Mouse (Mus musculus): ENCODE results near the gene Tyk2.

The Tyk2 gene

DNA sequence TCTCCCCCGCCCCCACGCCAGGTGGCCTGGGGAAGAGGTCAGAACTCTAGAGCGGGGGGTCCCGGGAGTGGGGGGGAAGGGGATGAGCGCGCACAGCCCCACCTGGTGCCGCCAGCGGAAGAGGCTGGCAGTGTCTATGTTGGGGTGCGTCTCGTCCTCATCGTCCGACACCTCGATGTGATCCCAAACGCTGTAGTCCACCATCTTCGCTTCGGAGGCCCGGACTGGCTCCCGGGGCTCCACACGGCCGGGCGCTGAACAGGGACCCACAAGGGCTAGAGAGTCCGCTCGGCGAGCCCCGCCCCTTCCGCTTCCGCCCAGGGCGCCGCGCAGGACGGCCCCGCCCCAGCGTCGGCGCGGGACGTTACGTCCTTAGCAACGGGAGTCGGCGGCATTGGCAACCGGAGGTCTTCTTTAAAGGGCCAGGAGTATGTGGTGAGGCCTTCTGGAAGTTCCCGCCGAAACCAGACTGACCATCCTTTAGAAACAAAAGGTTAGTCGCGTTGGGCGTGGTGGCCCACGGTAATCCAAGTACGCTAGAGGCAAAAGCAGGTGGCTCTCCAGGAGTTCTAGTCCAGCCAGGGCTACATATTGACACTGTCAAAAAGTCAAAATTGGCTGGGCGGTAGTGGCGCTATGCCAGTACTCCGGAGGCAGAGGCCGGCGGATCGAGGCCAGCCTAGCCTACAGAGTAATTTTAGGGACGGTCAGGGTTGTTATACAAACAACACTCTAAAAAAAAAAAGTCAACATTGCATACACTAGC is 18.8 kb upstream of the Tyk2 start, which contains the start of gene Cdc37:
TSS of gene Cdc37 (minus strand) at position 329 of the 766 bp plus-strand sequence.
- peak; percentile 96 for DNase-seq (ENCODE audit: low read depth, low spot score)

DNA sequence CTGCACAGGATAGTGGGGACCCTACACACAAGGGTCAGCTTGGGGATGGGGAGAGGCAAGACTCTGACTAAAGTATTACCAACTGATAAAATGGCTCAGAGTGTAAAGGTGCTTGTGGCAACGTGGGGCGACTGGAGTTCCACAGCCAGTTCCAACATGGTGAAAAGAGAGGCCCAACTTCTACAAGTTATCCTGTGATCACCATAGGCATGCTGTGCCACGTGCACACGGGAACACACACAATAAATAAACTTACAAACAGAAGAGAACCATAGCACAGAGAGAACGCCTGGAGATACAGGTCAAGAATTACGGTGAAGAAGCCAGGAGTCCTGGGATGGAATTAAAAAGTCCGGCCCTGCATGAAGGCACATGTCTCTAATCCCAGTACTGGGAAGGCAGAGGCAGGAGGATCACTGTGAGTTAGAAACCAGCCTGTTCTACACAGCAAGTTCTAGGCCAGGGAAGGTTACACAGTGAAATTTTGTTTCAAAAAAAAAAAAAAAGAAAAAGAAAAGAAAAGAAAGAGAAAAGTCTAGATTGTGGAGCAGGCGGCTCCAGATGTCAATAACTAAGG is 18.1 kb upstream of the Tyk2 start:
- no peak for DNase-seq (ENCODE audit: low read depth, low spot score)

- DNase-seq (ENCODE audit: low read depth, low spot score) = no peak
These were observed 17.4 kb upstream of the Tyk2 start for GRCm38 (mm10) chr9:21148427-21148826.

GRCm38 (mm10) chr9:21146722-21147121 is 15.7 kb upstream of the Tyk2 start:
- DNase-seq (ENCODE audit: low read depth, low spot score) = no peak

- no peak for DNase-seq (ENCODE audit: low read depth, low spot score)
These were observed 14.4 kb upstream of the Tyk2 start for GRCm38 (mm10) chr9:21145431-21145830.

- no peak for DNase-seq (ENCODE audit: low read depth, low spot score)
These were observed 13.3 kb upstream of the Tyk2 start for GRCm38 (mm10) chr9:21144361-21144760.

- DNase-seq (ENCODE audit: low read depth, low spot score) = no peak
These were observed 10.9 kb upstream of the Tyk2 start for GRCm38 (mm10) chr9:21141922-21142321.

DNA sequence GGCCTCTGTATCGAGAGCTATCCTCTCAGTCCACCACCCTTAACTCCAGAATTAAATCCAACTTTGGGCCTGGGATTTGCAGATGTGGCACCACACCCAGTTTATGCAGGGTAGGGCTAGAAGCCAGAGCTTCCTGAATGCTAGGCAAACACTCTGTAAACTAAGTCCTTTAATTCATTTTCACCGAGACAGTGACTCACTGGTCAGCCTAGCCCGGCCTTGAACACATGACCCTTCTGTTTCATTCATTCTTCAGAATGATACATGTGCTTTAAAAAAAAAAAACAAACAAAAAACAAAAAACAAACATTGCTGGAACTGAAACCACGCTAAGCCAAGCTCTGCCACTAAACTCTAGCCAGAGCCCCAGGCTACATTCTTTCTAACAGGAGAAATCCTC is 7.3 kb upstream of the Tyk2 start:
- no peak for DNase-seq (ENCODE audit: low read depth, low spot score)

DNA sequence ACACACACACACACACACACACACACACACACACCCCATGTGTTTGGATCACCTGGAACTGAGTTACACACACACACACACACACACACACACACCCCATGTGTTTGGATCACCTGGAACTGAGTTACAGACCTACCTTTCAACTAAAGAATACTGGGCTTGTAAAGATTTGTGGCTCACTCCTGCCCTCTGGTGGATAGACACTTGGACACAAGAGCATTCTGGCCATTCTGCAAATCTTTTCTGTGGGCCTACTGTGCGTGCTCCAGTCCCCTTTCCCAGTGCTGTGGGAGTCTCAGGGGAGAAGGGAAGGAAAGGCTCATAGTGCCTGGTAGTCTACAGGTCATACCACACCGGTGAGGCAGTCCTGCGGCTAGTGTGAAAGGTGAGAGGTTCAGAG is 6.2 kb upstream of the Tyk2 start:
- peak; percentile 85 for DNase-seq (ENCODE audit: low read depth, low spot score)

- no peak for DNase-seq (ENCODE audit: low read depth, low spot score)
These were observed 5.4 kb upstream of the Tyk2 start for GRCm38 (mm10) chr9:21136401-21136800.

GRCm38 (mm10) chr9:21135941-21136381 is 4.9 kb upstream of the Tyk2 start:
- DNase-seq (ENCODE audit: low read depth, low spot score) = no peak

- no peak for DNase-seq (ENCODE audit: low read depth, low spot score)
These were observed 4.4 kb upstream of the Tyk2 start for GRCm38 (mm10) chr9:21135329-21135890.

- peak; percentile 65 for DNase-seq (ENCODE audit: low read depth, low spot score)
These were observed 3.7 kb upstream of the Tyk2 start for GRCm38 (mm10) chr9:21134595-21135328.

GRCm38 (mm10) chr9:21133064-21133707 is 2.1 kb upstream of the Tyk2 start:
- DNase-seq (ENCODE audit: low read depth, low spot score) = no peak

DNA sequence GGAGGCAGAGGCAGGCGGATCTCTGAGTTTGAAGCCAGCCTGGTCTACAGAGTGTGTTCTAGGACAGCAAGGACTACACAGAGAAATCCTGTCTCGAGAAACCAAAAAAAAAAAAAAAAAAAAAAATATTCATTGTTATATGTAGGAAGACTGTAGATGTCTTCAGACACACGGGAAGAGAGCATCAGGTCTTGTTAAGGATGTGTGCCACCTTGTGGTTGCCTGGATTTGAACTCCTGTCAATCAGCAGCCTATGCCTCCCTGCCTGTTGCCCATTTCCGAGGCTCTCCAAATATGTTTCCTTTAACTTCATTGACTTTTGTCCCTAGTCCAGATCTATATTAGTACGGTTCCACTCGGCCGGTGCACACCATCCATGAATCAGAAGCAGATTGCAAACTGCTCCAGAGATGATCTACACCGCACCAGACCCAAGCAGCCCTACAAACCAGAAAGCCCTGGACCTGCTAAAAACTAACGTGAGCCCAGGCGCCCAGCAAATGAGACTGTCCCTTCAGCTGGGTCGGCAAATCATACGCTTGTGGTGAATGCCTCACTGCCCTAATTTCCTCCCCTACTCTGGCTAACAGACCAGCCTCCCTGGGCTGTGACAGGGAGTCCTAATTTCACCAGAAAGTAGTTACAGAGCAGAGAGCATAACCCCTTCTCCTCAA is 1.2 kb upstream of the Tyk2 start:
- peak; percentile 73 for DNase-seq (ENCODE audit: low read depth, low spot score)

- DNase-seq (ENCODE audit: low read depth, low spot score) = no peak
These were observed 4.8 kb downstream of the Tyk2 start for GRCm38 (mm10) chr9:21126259-21126627.

DNA sequence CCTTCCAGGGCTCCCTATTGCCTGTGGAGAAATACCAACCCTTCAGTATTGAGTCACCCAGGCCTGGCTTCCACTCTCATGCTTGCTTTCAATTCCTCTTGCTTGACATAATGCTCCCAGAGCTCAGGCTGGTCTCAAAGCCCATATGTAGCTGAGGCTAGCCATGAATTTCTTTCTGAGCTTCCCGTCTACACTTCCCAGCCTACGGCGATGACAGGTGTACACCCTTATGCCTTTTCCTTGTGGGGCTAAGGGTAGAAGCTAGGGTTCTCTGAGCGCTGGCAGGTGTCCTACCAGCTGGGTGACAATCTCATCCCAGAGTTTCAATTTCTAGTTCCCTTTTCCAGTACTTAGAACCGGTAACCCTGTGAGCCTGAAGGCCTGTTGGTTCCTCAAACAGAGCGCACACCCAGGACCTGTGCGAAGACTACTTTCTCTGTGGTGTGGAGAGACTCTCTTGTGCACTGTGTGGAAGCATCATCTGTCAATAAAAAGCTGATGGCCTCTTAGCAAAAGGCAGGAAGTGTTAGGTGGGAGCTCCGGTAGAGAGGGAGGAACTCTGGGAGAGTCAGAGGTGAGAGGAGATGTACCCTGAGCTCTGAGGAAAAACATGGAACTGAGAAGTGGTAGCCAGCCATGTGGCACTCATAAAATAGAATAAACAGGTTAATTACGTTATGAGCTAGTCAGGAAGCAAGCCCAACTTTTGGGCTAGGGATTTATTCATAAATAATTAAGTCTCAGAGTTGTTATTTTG is 5.4 kb downstream of the Tyk2 start:
- no peak for DNase-seq (ENCODE audit: low read depth, low spot score)

GRCm38 (mm10) chr9:21124837-21125236 is 6.2 kb downstream of the Tyk2 start:
- DNase-seq (ENCODE audit: low read depth, low spot score) = no peak

DNA sequence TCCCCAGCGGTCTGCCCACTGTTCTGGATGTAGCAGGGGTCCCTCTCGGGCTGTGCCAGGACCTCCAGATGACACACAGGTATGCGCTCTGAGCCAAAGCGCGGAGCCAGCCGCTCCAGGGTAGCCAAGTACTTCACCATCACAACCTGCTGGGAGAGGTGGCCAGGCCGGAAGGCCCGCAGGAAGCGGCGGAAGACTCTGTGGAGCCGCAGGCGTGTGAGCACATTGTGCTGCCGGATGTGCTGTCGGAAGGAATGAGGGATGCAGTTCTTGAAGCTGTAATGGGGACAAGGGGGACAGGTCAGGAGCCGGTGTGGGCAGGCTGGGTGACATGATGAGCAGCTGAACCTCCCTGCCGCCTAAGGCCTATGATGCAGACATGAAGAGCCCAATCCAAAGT is 9.6 kb downstream of the Tyk2 start:
- no peak for DNase-seq (ENCODE audit: low read depth, low spot score)

GRCm38 (mm10) chr9:21117073-21117472 is 14.0 kb downstream of the Tyk2 start:
- no peak for DNase-seq (ENCODE audit: low read depth, low spot score)

DNA sequence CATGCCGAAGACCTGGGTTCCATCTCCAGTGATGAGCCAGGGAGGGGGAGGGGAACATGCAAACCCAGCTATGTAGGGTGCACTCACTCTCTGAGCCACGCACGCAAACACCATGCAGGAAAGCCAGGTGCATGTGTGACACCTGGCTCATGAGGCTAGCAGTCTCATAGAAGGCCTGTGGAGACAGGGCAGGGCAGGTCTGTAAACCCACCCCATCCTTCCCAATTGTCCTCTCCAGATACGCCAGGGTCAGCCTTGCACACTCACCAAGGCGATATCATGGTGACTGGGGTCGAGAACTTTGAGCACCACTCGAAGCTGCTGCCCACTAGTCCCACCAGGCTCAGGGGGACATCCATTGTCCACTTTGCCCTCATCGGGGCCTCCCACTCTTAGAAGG is 15.9 kb downstream of the Tyk2 start:
- DNase-seq (ENCODE audit: low read depth, low spot score) = no peak

Data from brain, adult 2 months (tissue).